Mouse (Mus musculus): ENCODE data around the gene Arpp21.

- TF ChIP-seq CTCF (IDR thresholded peaks at IDR 0.05) (no peak), EP300 (IDR thresholded peaks at IDR 0.05; ENCODE audit: insufficient read depth, low read depth, low read length) (no peak), POLR2A (IDR thresholded peaks at IDR 0.05; ENCODE audit: insufficient read depth, low read depth, low read length) (no peak)
Observed at GRCm38 (mm10) chr9:112160981-112161380, 74.8 kb downstream of the Arpp21 start.

Data from heart, adult 2 months (tissue).